Mouse (Mus musculus): ENCODE measurements around the gene Wnk3. TPM values are rescaled to one million over a fixed set of nuclear protein-coding genes. Genes with fewer than 3 reads are reported as not detected.
A peak's percentile ranks its signal among the peaks of the same experiment; 100 is the strongest.
"Not testable (repeated sequence)": the region's sequence is repeated elsewhere in the genome, so short reads cannot be mapped to it uniquely, and the experiment has no call there.

The Wnk3 gene
- 0.46 and 0.47 TPM in 2 replicates for polyA plus RNA-seq (2015; fragmentation: Nextera tagmentation; extraction: Ambion mirVana)

GRCm38 (mm10) chrX:151197778-151198177, at the start of gene Wnk3:
Gene Wnk3, plus strand, starts transcription at chrX:151198078.
- Histone ChIP-seq H3K36me3 (ENCODE audit: control insufficient read depth, insufficient read depth) (no peaks in the 10 kb centered on the region), H3K9me3 (replicated peaks; ENCODE audit: control insufficient read depth, low read length) (no peaks in the 10 kb centered on the region), H3K27me3 (ENCODE audit: control insufficient read depth, insufficient read depth, low read length) (no peaks in the 10 kb centered on the region), H3K9ac (ENCODE audit: low read length) (no peak within 1 kb of the TSS), H3K4me1 (ENCODE audit: control insufficient read depth, insufficient read depth, low read length) (no peaks in the 10 kb centered on the region), H3K4me2 (ENCODE audit: low read depth, low read length) (no peak within 1 kb of the TSS), H3K4me3 (ENCODE audit: low read length) (no peak within 1 kb of the TSS), H3K27ac (ENCODE audit: low read length) (no peak within 1 kb of the TSS)
- 91% methylated on average over 2 of the region's 2 CpGs for WGBS
- no peak for ATAC-seq (replicated peaks; ENCODE audit: extremely low read depth, insufficient read depth, low FRiP score)

- WGBS: 52% methylated on average over 6 of the region's 6 CpGs
- Histone ChIP-seq H3K27ac (ENCODE audit: low read length) (no peak overlapping the region), H3K9me3 (replicated peaks; ENCODE audit: control insufficient read depth, low read length) (no peaks in the 10 kb centered on the region), H3K27me3 (ENCODE audit: control insufficient read depth, insufficient read depth, low read length) (no peaks in the 10 kb centered on the region), H3K36me3 (ENCODE audit: control insufficient read depth, insufficient read depth) (no peaks in the 10 kb centered on the region), H3K9ac (ENCODE audit: low read length) (no peak overlapping the region), H3K4me2 (ENCODE audit: low read depth, low read length) (no peak overlapping the region), H3K4me1 (ENCODE audit: control insufficient read depth, insufficient read depth, low read length) (no peaks in the 10 kb centered on the region), H3K4me3 (ENCODE audit: low read length) (no peak overlapping the region)
- no peak for ATAC-seq (replicated peaks; ENCODE audit: extremely low read depth, insufficient read depth, low FRiP score)
Observed at GRCm38 (mm10) chrX:151158414-151158813, 39.5 kb upstream of the Wnk3 start.

- Histone ChIP-seq H3K9ac (ENCODE audit: low read length) (peak overlapping the region; percentile 46), H3K27ac (ENCODE audit: low read length) (no peak overlapping the region; the same call in 1 of the 2 replicates), H3K4me3 (ENCODE audit: low read length) (peak overlapping the region; percentile 64), H3K36me3 (ENCODE audit: control insufficient read depth, insufficient read depth) (no peaks in the 10 kb centered on the region), H3K9me3 (replicated peaks; ENCODE audit: control insufficient read depth, low read length) (no peaks in the 10 kb centered on the region), H3K4me1 (ENCODE audit: control insufficient read depth, insufficient read depth, low read length) (no peaks in the 10 kb centered on the region), H3K27me3 (ENCODE audit: control insufficient read depth, insufficient read depth, low read length) (no peaks in the 10 kb centered on the region), H3K4me2 (ENCODE audit: low read depth, low read length) (peak overlapping the region; percentile 69)
- 13% methylated on average over 25 of the region's 25 CpGs for WGBS
- ATAC-seq (replicated peaks; ENCODE audit: extremely low read depth, insufficient read depth, low FRiP score): peak; percentile 57
Observed at GRCm38 (mm10) chrX:151168438-151169131, 29.3 kb upstream of the Wnk3 start.

GRCm38 (mm10) chrX:151169261-151169961, 28.5 kb upstream of the Wnk3 start:
- Histone ChIP-seq H3K4me1 (ENCODE audit: control insufficient read depth, insufficient read depth, low read length) (no peaks in the 10 kb centered on the region), H3K27me3 (ENCODE audit: control insufficient read depth, insufficient read depth, low read length) (no peaks in the 10 kb centered on the region), H3K4me2 (ENCODE audit: low read depth, low read length) (peak overlapping the region; percentile 69), H3K4me3 (ENCODE audit: low read length) (peak overlapping the region; percentile 64), H3K27ac (ENCODE audit: low read length) (peak overlapping the region; percentile 21; the same call in 1 of the 2 replicates), H3K36me3 (ENCODE audit: control insufficient read depth, insufficient read depth) (no peaks in the 10 kb centered on the region), H3K9ac (ENCODE audit: low read length) (peak overlapping the region; percentile 60), H3K9me3 (replicated peaks; ENCODE audit: control insufficient read depth, low read length) (no peaks in the 10 kb centered on the region)
- WGBS: 9% methylated on average over 43 of the region's 58 CpGs
- peak; percentile 92 for ATAC-seq (replicated peaks; ENCODE audit: extremely low read depth, insufficient read depth, low FRiP score)

- not testable (repeated sequence) for H3K36me3 ChIP-seq (ENCODE audit: control insufficient read depth, insufficient read depth); H3K27ac ChIP-seq (ENCODE audit: low read length); H3K4me3 ChIP-seq (ENCODE audit: low read length); H3K4me1 ChIP-seq (ENCODE audit: control insufficient read depth, insufficient read depth, low read length); H3K9me3 ChIP-seq (replicated peaks; ENCODE audit: control insufficient read depth, low read length); H3K27me3 ChIP-seq (ENCODE audit: control insufficient read depth, insufficient read depth, low read length); H3K4me2 ChIP-seq (ENCODE audit: low read depth, low read length); H3K9ac ChIP-seq (ENCODE audit: low read length); ATAC-seq (replicated peaks; ENCODE audit: extremely low read depth, insufficient read depth, low FRiP score)
- 70% methylated on average over 3 of the region's 3 CpGs for WGBS
Observed at GRCm38 (mm10) chrX:151173134-151173533, 24.7 kb upstream of the Wnk3 start.

- H3K4me1 ChIP-seq (ENCODE audit: control insufficient read depth, insufficient read depth, low read length): 0 out of 2 replicates have a peak, but pooled peaks cover 3% of the 10 kb centered on the region
- no peak overlapping the region for H3K9ac ChIP-seq (ENCODE audit: low read length)
- no peaks in the 10 kb centered on the region for H3K9me3 ChIP-seq (replicated peaks; ENCODE audit: control insufficient read depth, low read length)
- peak; percentile 79 for ATAC-seq (replicated peaks; ENCODE audit: extremely low read depth, insufficient read depth, low FRiP score)
- H3K27ac ChIP-seq (ENCODE audit: low read length): peak overlapping the region; percentile 75
- H3K36me3 ChIP-seq (ENCODE audit: control insufficient read depth, insufficient read depth): no peaks in the 10 kb centered on the region
- no peak overlapping the region for H3K4me3 ChIP-seq (ENCODE audit: low read length)
- no peaks in the 10 kb centered on the region for H3K27me3 ChIP-seq (ENCODE audit: control insufficient read depth, insufficient read depth, low read length)
- no peak overlapping the region for H3K4me2 ChIP-seq (ENCODE audit: low read depth, low read length)
Observed at GRCm38 (mm10) chrX:151298329-151298728, 100.5 kb downstream of the Wnk3 start.

- Histone ChIP-seq H3K9ac (ENCODE audit: low read length) (no peak overlapping the region), H3K4me2 (ENCODE audit: low read depth, low read length) (no peak overlapping the region), H3K9me3 (replicated peaks; ENCODE audit: control insufficient read depth, low read length) (no peaks in the 10 kb centered on the region), H3K4me3 (ENCODE audit: low read length) (no peak overlapping the region), H3K27ac (ENCODE audit: low read length) (no peak overlapping the region), H3K27me3 (ENCODE audit: control insufficient read depth, insufficient read depth, low read length) (no peaks in the 10 kb centered on the region), H3K36me3 (ENCODE audit: control insufficient read depth, insufficient read depth) (no peaks in the 10 kb centered on the region), H3K4me1 (ENCODE audit: control insufficient read depth, insufficient read depth, low read length) (no peaks in the 10 kb centered on the region)
- ATAC-seq (replicated peaks; ENCODE audit: extremely low read depth, insufficient read depth, low FRiP score): no peak
- 82% methylated on average over 4 of the region's 4 CpGs for WGBS
Observed at GRCm38 (mm10) chrX:151313732-151314131, 115.9 kb downstream of the Wnk3 start.

- 55% methylated on average over 2 of the region's 2 CpGs for WGBS
Observed at GRCm38 (mm10) chrX:151333615-151334014, 135.7 kb downstream of the Wnk3 start.

GRCm38 (mm10) chrX:151337804-151338203, 139.9 kb downstream of the Wnk3 start:
- Histone ChIP-seq H3K9ac (ENCODE audit: low read length) (no peak overlapping the region), H3K36me3 (ENCODE audit: control insufficient read depth, insufficient read depth) (no peaks in the 10 kb centered on the region), H3K27me3 (ENCODE audit: control insufficient read depth, insufficient read depth, low read length) (no peaks in the 10 kb centered on the region), H3K4me3 (ENCODE audit: low read length) (no peak overlapping the region), H3K4me2 (ENCODE audit: low read depth, low read length) (no peak overlapping the region), H3K27ac (ENCODE audit: low read length) (peak overlapping the region; percentile 46), H3K4me1 (ENCODE audit: control insufficient read depth, insufficient read depth, low read length) (peaks cover 10% of the 10 kb centered on the region; the same call in 1 of the 2 replicates), H3K9me3 (replicated peaks; ENCODE audit: control insufficient read depth, low read length) (no peaks in the 10 kb centered on the region)
- ATAC-seq (replicated peaks; ENCODE audit: extremely low read depth, insufficient read depth, low FRiP score): peak; percentile 94
- 38% methylated on average over 4 of the region's 4 CpGs for WGBS

More at GRCm38 (mm10) chrX:151333615-151334014, 135.7 kb downstream of the Wnk3 start:
- Histone ChIP-seq H3K9ac (ENCODE audit: low read length) (no peak overlapping the region), H3K27me3 (ENCODE audit: control insufficient read depth, insufficient read depth, low read length) (no peaks in the 10 kb centered on the region), H3K27ac (ENCODE audit: low read length) (no peak overlapping the region), H3K4me2 (ENCODE audit: low read depth, low read length) (no peak overlapping the region), H3K36me3 (ENCODE audit: control insufficient read depth, insufficient read depth) (no peaks in the 10 kb centered on the region), H3K9me3 (replicated peaks; ENCODE audit: control insufficient read depth, low read length) (no peaks in the 10 kb centered on the region), H3K4me1 (ENCODE audit: control insufficient read depth, insufficient read depth, low read length) (peaks cover 9% of the 10 kb centered on the region; the same call in 1 of the 2 replicates), H3K4me3 (ENCODE audit: low read length) (no peak overlapping the region)
- ATAC-seq (replicated peaks; ENCODE audit: extremely low read depth, insufficient read depth, low FRiP score): no peak
